Comparison of ENCODE assay signal across 8 mouse cellular contexts in genomic region chr2:28640461-28641424, GRCm38 (mm10). TPM values are rescaled to one million over a fixed set of nuclear protein-coding genes. Genes with fewer than 3 reads are reported as not detected.
DNase-seq lines count a peak whose midpoint lies in the region; ATAC-seq and TF ChIP-seq lines count a peak whose summit lies in the region.

Gene Tsc1 (plus strand): TSS chr2:28641228.

- H3K9ac ChIP-seq in CH12.LX (ENCODE audit: insufficient read depth, low read depth): peak within 1 kb of the TSS; percentile 87
- H3K9ac ChIP-seq in forebrain, embryonic 11.5 days (ENCODE audit: low read length): peak within 1 kb of the TSS; percentile 90
- peak within 1 kb of the TSS; percentile 93 for H3K9ac ChIP-seq in heart, embryonic 16.5 days (ENCODE audit: low read length)
- peak within 1 kb of the TSS; percentile 86 for H3K9ac ChIP-seq in liver, embryonic 15.5 days
- peak within 1 kb of the TSS; percentile 94 for H3K9ac ChIP-seq in neural tube, embryonic 12.5 days

- TF ChIP-seq CTCF in CH12.LX (conservative IDR thresholded peaks at IDR 0.05 in 1 of 2, IDR thresholded peaks at IDR 0.05 in 1 of 2; ENCODE audit: low read depth in 2 of 2, low read length in 2 of 2): no peak

- DNase-seq in CH12.LX (ENCODE audit: extremely low read depth): peak; percentile 95
- peak; percentile 95 for DNase-seq in c-Kit-positive CD71-positive TER-119-negative erythroid progenitor cells, embryonic 14.5 days (ENCODE audit: low read depth)
- DNase-seq in forebrain, embryonic 11.5 days (ENCODE audit: low spot score): peak; percentile 99
- peak; percentile 96 to 98 for DNase-seq in kidney, postnatal 36 days
- peak; percentile 96 for DNase-seq in telencephalon, adult 2 months (ENCODE audit: low read depth, low spot score)

- H3K36me3 ChIP-seq in CH12.LX (replicated peaks in 1 of 2; ENCODE audit: control insufficient read depth in 1 of 2, insufficient read depth in 1 of 2, low read length in 1 of 2): no peaks in the 10 kb centered on the region
- H3K36me3 ChIP-seq in forebrain, embryonic 11.5 days (ENCODE audit: control insufficient read depth, insufficient read depth, low read length): no peaks in the 10 kb centered on the region
- no peaks in the 10 kb centered on the region for H3K36me3 ChIP-seq in heart, embryonic 16.5 days (ENCODE audit: control insufficient read depth, insufficient read depth)
- H3K36me3 ChIP-seq in liver, embryonic 15.5 days (replicated peaks): no peaks in the 10 kb centered on the region
- no peaks in the 10 kb centered on the region for H3K36me3 ChIP-seq in neural tube, embryonic 12.5 days

- TF ChIP-seq EP300 in CH12.LX (IDR thresholded peaks at IDR 0.05; ENCODE audit: low read length): no peak

- ATAC-seq in forebrain, embryonic 11.5 days (replicated peaks; ENCODE audit: low FRiP score): peak; percentile 91
- peak; percentile 95 for ATAC-seq in heart, embryonic 16.5 days (replicated peaks; ENCODE audit: extremely low read depth, insufficient read depth, low FRiP score)
- peak; percentile 93 for ATAC-seq in liver, embryonic 15.5 days (ENCODE audit: insufficient read depth)
- ATAC-seq in neural tube, embryonic 12.5 days (ENCODE audit: low FRiP score, low read depth): peak; percentile 95

- peaks cover 21% of the 10 kb centered on the region for H3K79me2 ChIP-seq in CH12.LX (replicated peaks; ENCODE audit: control insufficient read depth, extremely low read depth, insufficient read depth, poor library complexity, severe bottlenecking)

- H3K27me3 ChIP-seq in CH12.LX (replicated peaks): no peaks in the 10 kb centered on the region
- no peaks in the 10 kb centered on the region for H3K27me3 ChIP-seq in forebrain, embryonic 11.5 days (ENCODE audit: control insufficient read depth, insufficient read depth, low read length)
- H3K27me3 ChIP-seq in heart, embryonic 16.5 days (ENCODE audit: control insufficient read depth, insufficient read depth, low read length): no peaks in the 10 kb centered on the region
- no peaks in the 10 kb centered on the region; the same call in 1 of the 2 replicates for H3K27me3 ChIP-seq in liver, embryonic 15.5 days
- H3K27me3 ChIP-seq in neural tube, embryonic 12.5 days (replicated peaks): no peaks in the 10 kb centered on the region

- H3K4me2 ChIP-seq in CH12.LX (ENCODE audit: insufficient read depth, low read depth, poor library complexity, severe bottlenecking): peak within 1 kb of the TSS; percentile 86
- peak within 1 kb of the TSS; percentile 81 for H3K4me2 ChIP-seq in forebrain, embryonic 11.5 days (ENCODE audit: low read depth, low read length, severe bottlenecking)
- peak within 1 kb of the TSS; percentile 90 for H3K4me2 ChIP-seq in heart, embryonic 16.5 days (ENCODE audit: low read depth, low read length)
- peak within 1 kb of the TSS; percentile 89 for H3K4me2 ChIP-seq in liver, embryonic 15.5 days
- H3K4me2 ChIP-seq in neural tube, embryonic 12.5 days (replicated peaks): peak within 1 kb of the TSS; percentile 73

- peaks cover 3 to 24% of the 10 kb centered on the region in 2 experiments; a peak in 3 of 4 replicates for H3K4me1 ChIP-seq in CH12.LX (ENCODE audit: control insufficient read depth in 1 of 2, insufficient read depth in 2 of 2)
- peaks cover 5% of the 10 kb centered on the region for H3K4me1 ChIP-seq in forebrain, embryonic 11.5 days (replicated peaks; ENCODE audit: control insufficient read depth, insufficient read depth, low read length)
- H3K4me1 ChIP-seq in heart, embryonic 16.5 days (ENCODE audit: control insufficient read depth, insufficient read depth, low read length): peaks cover 14% of the 10 kb centered on the region
- peaks cover 49% of the 10 kb centered on the region for H3K4me1 ChIP-seq in liver, embryonic 15.5 days (replicated peaks)
- H3K4me1 ChIP-seq in neural tube, embryonic 12.5 days: peaks cover 18% of the 10 kb centered on the region

- H3K4me3 ChIP-seq in CH12.LX (replicated peaks in 1 of 3; ENCODE audit: low read depth in 2 of 3, low read length in 2 of 3, poor library complexity in 1 of 3): peak within 1 kb of the TSS; percentile 66 to 92 (median 88)
- peak within 1 kb of the TSS; percentile 100 for H3K4me3 ChIP-seq in forebrain, embryonic 11.5 days (ENCODE audit: low read depth, low read length)
- peak within 1 kb of the TSS; percentile 85 for H3K4me3 ChIP-seq in heart, embryonic 16.5 days (ENCODE audit: low read length)
- peak within 1 kb of the TSS; percentile 99 for H3K4me3 ChIP-seq in liver, embryonic 15.5 days (replicated peaks)
- H3K4me3 ChIP-seq in neural tube, embryonic 12.5 days: peak within 1 kb of the TSS; percentile 99

- TF ChIP-seq RAD21 in CH12.LX (IDR thresholded peaks at IDR 0.05; ENCODE audit: low read depth, low read length): no peak

- in situ Hi-C loops in CH12.LX (cut with MboI; ENCODE audit: low pct_ligation_motif_present, low pct_unique_long_range_greater_than_20kb, low sequenced_read_pairs): no loop called here

- dilution Hi-C loops in CH12.LX (cut with MboI; ENCODE audit: extremely low pct_ligation_motif_present, extremely low pct_unique_long_range_greater_than_20kb, low sequenced_read_pairs): no loop called here

- peak; percentile 61 for TF ChIP-seq POLR2A in CH12.LX (IDR thresholded peaks at IDR 0.05; ENCODE audit: low read depth, low read length)

- 2% methylated on average over 46 of the region's 47 CpGs for WGBS in forebrain, embryonic 11.5 days
- 2% methylated on average over 42 of the region's 47 CpGs for WGBS in heart, embryonic 16.5 days
- 2% methylated on average over 45 of the region's 47 CpGs for WGBS in liver, embryonic 15.5 days (ENCODE audit: insufficient replicate concordance)
- 2% methylated on average over 47 of the region's 47 CpGs for WGBS in neural tube, embryonic 12.5 days

- no peaks in the 10 kb centered on the region for H3K9me3 ChIP-seq in CH12.LX (replicated peaks; ENCODE audit: low read length)
- no peaks in the 10 kb centered on the region for H3K9me3 ChIP-seq in forebrain, embryonic 11.5 days (ENCODE audit: control insufficient read depth, low read length)
- no peaks in the 10 kb centered on the region for H3K9me3 ChIP-seq in heart, embryonic 16.5 days (replicated peaks; ENCODE audit: control insufficient read depth, low read length)
- no peaks in the 10 kb centered on the region for H3K9me3 ChIP-seq in liver, embryonic 15.5 days (replicated peaks)
- no peaks in the 10 kb centered on the region for H3K9me3 ChIP-seq in neural tube, embryonic 12.5 days

- peak within 1 kb of the TSS; percentile 9; the same call in 1 of the 2 replicates for H3K27ac ChIP-seq in CH12.LX (ENCODE audit: insufficient read depth, low read depth)
- peak within 1 kb of the TSS; percentile 84 for H3K27ac ChIP-seq in forebrain, embryonic 11.5 days (ENCODE audit: low read depth, low read length)
- H3K27ac ChIP-seq in heart, embryonic 16.5 days (ENCODE audit: low read length): peak within 1 kb of the TSS; percentile 92
- H3K27ac ChIP-seq in liver, embryonic 15.5 days (replicated peaks): peak within 1 kb of the TSS; percentile 91
- peak within 1 kb of the TSS; percentile 84 for H3K27ac ChIP-seq in neural tube, embryonic 12.5 days

TF ChIP-seq in CH12.LX, 34 proteins besides CTCF, POLR2A, EP300 and RAD21 (continues in another document):
- TF ChIP-seq UBTF (IDR thresholded peaks at IDR 0.05; ENCODE audit: low read depth, low read length): no peak
- peak; percentile 65; the same call in 1 of the 2 replicates for TF ChIP-seq MEF2A (IDR thresholded peaks at IDR 0.05; ENCODE audit: borderline replicate concordance, low read depth, low read length)
- peak; percentile 86 for TF ChIP-seq USF2 (conservative IDR thresholded peaks at IDR 0.05; ENCODE audit: low read depth, low read length)
- peak; percentile 87 for TF ChIP-seq CHD2 (IDR thresholded peaks at IDR 0.05; ENCODE audit: low read length)
- no peak for TF ChIP-seq GABPA (IDR thresholded peaks at IDR 0.05; ENCODE audit: insufficient replicate concordance, low read depth, low read length)
- TF ChIP-seq RCOR1 (conservative IDR thresholded peaks at IDR 0.05; ENCODE audit: low read depth, low read length): no peak
- no peak for TF ChIP-seq JUN (IDR thresholded peaks at IDR 0.05; ENCODE audit: insufficient read depth, low read depth, low read length)
- peak; percentile 93 for TF ChIP-seq TCF12 (IDR thresholded peaks at IDR 0.05; ENCODE audit: low read depth, low read length)
- TF ChIP-seq NELFE (IDR thresholded peaks at IDR 0.05; ENCODE audit: low read depth, low read length): peak; percentile 52; the same call in 1 of the 2 replicates
- TF ChIP-seq ELF1 (IDR thresholded peaks at IDR 0.05; ENCODE audit: low read depth, low read length): peak; percentile 25; the same call in 1 of the 2 replicates
- TF ChIP-seq MYC (IDR thresholded peaks at IDR 0.05; ENCODE audit: low read depth, low read length): no peak
- peak; percentile 65 for TF ChIP-seq IRF4 (IDR thresholded peaks at IDR 0.05; ENCODE audit: low read depth, low read length)
- TF ChIP-seq KAT2A (IDR thresholded peaks at IDR 0.05; ENCODE audit: insufficient replicate concordance, low read length): peak; percentile 98
- TF ChIP-seq HCFC1 (IDR thresholded peaks at IDR 0.05; ENCODE audit: low read depth, low read length): peak; percentile 82
- peak; percentile 86; the same call in 1 of the 2 replicates for TF ChIP-seq MAZ (IDR thresholded peaks at IDR 0.05; ENCODE audit: low read depth, low read length)
- TF ChIP-seq JUND (conservative IDR thresholded peaks at IDR 0.05; ENCODE audit: low read depth, low read length): no peak
- TF ChIP-seq E2F4 (IDR thresholded peaks at IDR 0.05; ENCODE audit: insufficient replicate concordance, low read depth, low read length): no peak
- TF ChIP-seq POLR2AphosphoS2 (IDR thresholded peaks at IDR 0.05; ENCODE audit: low read depth, low read length): no peak
- peak; percentile 81 for TF ChIP-seq TBP (conservative IDR thresholded peaks at IDR 0.05; ENCODE audit: low read depth, low read length)
- peak; percentile 18; the same call in 1 of the 2 replicates for TF ChIP-seq ZKSCAN1 (IDR thresholded peaks at IDR 0.05; ENCODE audit: borderline replicate concordance, low read depth, low read length)
- TF ChIP-seq MXI1 (IDR thresholded peaks at IDR 0.05; ENCODE audit: low read depth, low read length): peak; percentile 94
- TF ChIP-seq NRF1 (IDR thresholded peaks at IDR 0.05; ENCODE audit: low read depth, low read length): peak; percentile 58
- TF ChIP-seq BHLHE40 (IDR thresholded peaks at IDR 0.05; ENCODE audit: low read depth, low read length): peak; percentile 74

RNA-seq across cellular contexts. Expression of gene Tsc1, which starts in this region (rescaled TPM):
- 8.7 and 9.5 TPM in 2 replicates for total RNA-seq in CH12.LX (2012; rRNA removed)
- total RNA-seq in CH12.LX (2014; rRNA removed): 7.6 and 8.1 TPM in 2 replicates
- 12.2 and 13.4 TPM in 2 replicates for polyA plus RNA-seq in CH12.LX (2012; ENCODE audit: insufficient read length, low read depth)
- 27.4 and 32.4 TPM in 2 replicates for polyA plus RNA-seq in forebrain, embryonic 11.5 days (2014; fragmentation: Nextera tagmentation; extraction: Ambion mirVana)
- 16.7 and 17.5 TPM in 2 replicates for polyA plus RNA-seq in heart, embryonic 16.5 days (2015; fragmentation: Nextera tagmentation; extraction: Ambion mirVana)
- polyA plus RNA-seq in liver, embryonic 15.5 days (2015; fragmentation: Nextera tagmentation; extraction: Ambion mirVana): 8.9 and 10.0 TPM in 2 replicates
- 31.8 and 34.6 TPM in 2 replicates for polyA plus RNA-seq in neural tube, embryonic 12.5 days (2016; fragmentation: Nextera tagmentation; extraction: Ambion mirVana)

Comparison
In these comparisons a context has a peak if more than half of its experiments do, and no peak if none do; other contexts are left out.
1. Peak in every context shown above with its lines: DNase-seq, ATAC-seq, H3K4me3 ChIP-seq and H3K27ac ChIP-seq.
2. H3K27ac ChIP-seq: peak in every context shown above with its lines; median percentile 92 in heart, embryonic 16.5 days; 91 in liver, embryonic 15.5 days; 84 in forebrain, embryonic 11.5 days; 84 in neural tube, embryonic 12.5 days; 9 in CH12.LX.